Mouse (Mus musculus): ENCODE measurements around the gene Mrtfb.

- TF ChIP-seq POLR2A (IDR thresholded peaks at IDR 0.05; ENCODE audit: low read depth, low read length): no peak
- no peak for TF ChIP-seq CTCF (IDR thresholded peaks at IDR 0.05; ENCODE audit: extremely low read depth, insufficient read length, insufficient replicate concordance, low read depth, low read length)
These were observed 194.6 kb downstream of the Mrtfb start for GRCm38 (mm10) chr16:13450831-13451230.

Data from small intestine, adult 2 months (tissue).